Mouse (Mus musculus) heart, embryonic 12.5 days (tissue): ENCODE measurements around the gene Malsu1. TPM values are rescaled to one million over a fixed set of nuclear protein-coding genes. Genes with fewer than 3 reads are reported as not detected.

ENCODE experiments used
- ATAC-seq: fragments of 200-750 bp; cut with Nextera tagmentation; 2 replicates; pipeline ENCODE4 v1.8.0; 2017; ENCODE audit warnings: moderate TSS enrichment, moderate library complexity; ENCODE audit not compliant: insufficient number of reproducible peaks, low FRiP score
- H3K27ac ChIP-seq: fragments of 300-500 bp; sonication (generic); 2 replicates; pipeline ENCODE4 v1.5.1; 2016; ENCODE audit warnings: mild to moderate bottlenecking, moderate library complexity; ENCODE audit not compliant: poor library complexity, severe bottlenecking
- H3K27me3 ChIP-seq: fragments of 300-500 bp; sonication (generic); replicated peaks from 2 replicates; pipeline ENCODE4 v1.6.1; 2016; ENCODE audit warnings: mild to moderate bottlenecking, moderate library complexity
- H3K36me3 ChIP-seq: fragments of 300-500 bp; sonication (generic); 2 replicates; pipeline ENCODE4 v1.6.1; 2016; ENCODE audit warnings: mild to moderate bottlenecking, moderate library complexity
- H3K4me1 ChIP-seq: fragments of 300-500 bp; sonication (generic); replicated peaks from 2 replicates; pipeline ENCODE4 v1.6.1; 2016; ENCODE audit warnings: mild to moderate bottlenecking
- H3K4me2 ChIP-seq: fragments of 300-500 bp; sonication (generic); 2 replicates; pipeline ENCODE4 v1.6.1; 2016; ENCODE audit warnings: mild to moderate bottlenecking, moderate library complexity
- H3K4me3 ChIP-seq: fragments of 300-500 bp; sonication (generic); 2 replicates; pipeline ENCODE4 v1.5.1; 2016; ENCODE audit warnings: mild to moderate bottlenecking
- H3K9ac ChIP-seq: fragments of 300-500 bp; sonication (generic); 2 replicates; pipeline ENCODE4 v1.6.1; 2016; ENCODE audit warnings: mild to moderate bottlenecking, moderate library complexity
- H3K9me3 ChIP-seq: fragments of 300-500 bp; sonication (generic); replicated peaks from 2 replicates; pipeline ENCODE4 v1.6.1; 2016; ENCODE audit warnings: mild to moderate bottlenecking, moderate library complexity
- WGBS: fragments of 180-500 bp; shearing (Covaris S2); methylation state at CpG from one replicate; pipeline ENCODE4 v1.1.7; 2016; 5-methylcytosine and 5-hydroxymethylcytosine counted together
- polyA plus RNA-seq: library from polyadenylated mRNA; unstranded; fragments of >200 nt; fragmentation: Nextera tagmentation; extraction: Ambion mirVana; gene quantifications from 2 replicates; pipeline ENCODE4 v1.2.1, GENCODE M21; 2016

Gene Malsu1
- polyA plus RNA-seq, 1 experiment from 2014 or later: 67.0 TPM

DNA sequence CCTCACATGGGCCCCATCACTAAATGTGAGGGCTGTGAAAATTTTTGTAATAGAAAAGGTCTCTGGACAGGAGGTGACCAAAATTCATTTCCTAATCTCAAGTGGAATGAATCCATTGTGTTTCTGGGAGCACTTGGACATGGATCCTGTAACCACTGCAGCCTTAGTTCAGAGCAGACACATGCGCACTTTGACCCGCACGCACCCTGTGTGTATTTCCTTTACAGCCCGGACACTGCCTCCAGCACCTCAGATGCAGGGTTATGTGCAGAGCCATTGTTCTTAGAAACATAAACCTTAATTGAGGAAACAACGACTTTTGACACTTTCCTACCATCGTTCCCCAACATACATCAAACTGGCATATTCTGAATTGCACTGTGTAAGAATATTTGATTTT lies 40.9 kb downstream of the Malsu1 start:
- Histone ChIP-seq H3K4me2 (no peak overlapping the region), H3K9ac (no peak overlapping the region), H3K4me3 (no peak overlapping the region), H3K27me3 (no peaks in the 10 kb centered on the region), H3K9me3 (no peaks in the 10 kb centered on the region), H3K36me3 (peaks cover 32% of the 10 kb centered on the region), H3K4me1 (peaks cover 27% of the 10 kb centered on the region), H3K27ac (no peak overlapping the region)
- 88% methylated on average over 6 of the region's 6 CpGs for WGBS
- no peak for ATAC-seq

GRCm38 (mm10) chr6:49115550-49115949 lies 42.0 kb downstream of the Malsu1 start:
- no peak overlapping the region for H3K9ac ChIP-seq
- peaks cover 19% of the 10 kb centered on the region for H3K4me1 ChIP-seq
- ATAC-seq: no peak
- no peak overlapping the region for H3K4me3 ChIP-seq
- 67% methylated on average over 5 of the region's 5 CpGs for WGBS
- H3K27me3 ChIP-seq: no peaks in the 10 kb centered on the region
- H3K4me2 ChIP-seq: no peak overlapping the region
- H3K9me3 ChIP-seq: no peaks in the 10 kb centered on the region
- H3K36me3 ChIP-seq: peaks cover 30% of the 10 kb centered on the region
- no peak overlapping the region for H3K27ac ChIP-seq

DNA sequence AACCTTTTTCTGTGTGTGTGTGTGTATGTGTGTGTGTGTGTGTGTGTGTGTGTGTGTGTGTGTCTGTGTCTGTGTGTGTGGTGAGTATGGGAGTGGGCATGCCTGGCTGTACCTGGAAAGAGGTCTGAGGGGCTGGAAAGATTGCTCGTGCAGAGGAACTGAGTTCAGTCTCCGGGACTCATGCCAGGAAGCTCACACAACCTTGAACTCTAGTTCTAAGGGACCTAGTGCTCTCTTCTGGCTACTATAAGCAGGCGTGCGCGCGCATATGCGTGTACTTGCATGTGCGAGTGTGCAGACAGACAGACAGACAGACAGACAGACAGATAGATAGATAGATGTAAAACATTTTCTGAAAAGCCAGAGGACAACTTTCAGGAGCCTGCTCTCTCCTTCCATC lies 42.6 kb downstream of the Malsu1 start:
- Histone ChIP-seq H3K4me1 (peaks cover 12% of the 10 kb centered on the region), H3K4me3 (no peak overlapping the region), H3K27me3 (no peaks in the 10 kb centered on the region), H3K9ac (no peak overlapping the region), H3K4me2 (no peak overlapping the region), H3K36me3 (peaks cover 32% of the 10 kb centered on the region), H3K27ac (no peak overlapping the region), H3K9me3 (no peaks in the 10 kb centered on the region)
- 87% methylated on average over 8 of the region's 8 CpGs for WGBS
- ATAC-seq: no peak

DNA sequence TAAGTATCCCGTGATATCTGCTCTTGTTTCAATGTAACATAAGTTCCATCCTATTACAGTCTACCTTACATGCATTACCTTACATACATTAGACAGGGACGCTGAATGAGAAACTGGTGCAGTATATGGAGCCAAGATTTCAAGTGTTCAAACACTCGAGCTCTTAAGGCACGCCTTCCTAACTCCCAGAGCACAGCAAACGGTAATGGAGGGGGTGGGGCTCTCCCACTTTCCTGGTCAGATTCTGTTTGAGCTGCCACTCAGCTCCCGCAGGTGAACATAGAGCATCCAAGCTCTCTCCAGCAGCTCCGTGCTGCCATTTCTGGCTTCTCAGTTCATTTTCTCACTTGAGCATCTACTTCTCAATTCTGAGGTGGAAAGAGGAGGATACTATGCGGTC lies 44.9 kb downstream of the Malsu1 start:
- Histone ChIP-seq H3K4me2 (no peak overlapping the region), H3K9me3 (0 out of 2 replicates have a peak, but pooled peaks cover 4% of the 10 kb centered on the region), H3K36me3 (peaks cover 44% of the 10 kb centered on the region), H3K9ac (no peak overlapping the region), H3K27ac (no peak overlapping the region), H3K4me3 (no peak overlapping the region), H3K4me1 (peaks cover 9% of the 10 kb centered on the region), H3K27me3 (no peaks in the 10 kb centered on the region)
- 75% methylated on average over 8 of the region's 8 CpGs for WGBS
- ATAC-seq: no peak

GRCm38 (mm10) chr6:49119462-49120135 lies 46.0 kb downstream of the Malsu1 start:
- WGBS: 85% methylated on average over 1 of the region's 1 CpGs
- H3K9ac ChIP-seq: no peak overlapping the region
- H3K4me2 ChIP-seq: no peak overlapping the region
- no peaks in the 10 kb centered on the region for H3K27me3 ChIP-seq
- H3K36me3 ChIP-seq: peaks cover 36% of the 10 kb centered on the region
- ATAC-seq: no peak
- no peak overlapping the region for H3K4me3 ChIP-seq
- H3K27ac ChIP-seq: no peak overlapping the region
- H3K4me1 ChIP-seq: peaks cover 9% of the 10 kb centered on the region
- H3K9me3 ChIP-seq: 0 out of 2 replicates have a peak, but pooled peaks cover 4% of the 10 kb centered on the region

DNA sequence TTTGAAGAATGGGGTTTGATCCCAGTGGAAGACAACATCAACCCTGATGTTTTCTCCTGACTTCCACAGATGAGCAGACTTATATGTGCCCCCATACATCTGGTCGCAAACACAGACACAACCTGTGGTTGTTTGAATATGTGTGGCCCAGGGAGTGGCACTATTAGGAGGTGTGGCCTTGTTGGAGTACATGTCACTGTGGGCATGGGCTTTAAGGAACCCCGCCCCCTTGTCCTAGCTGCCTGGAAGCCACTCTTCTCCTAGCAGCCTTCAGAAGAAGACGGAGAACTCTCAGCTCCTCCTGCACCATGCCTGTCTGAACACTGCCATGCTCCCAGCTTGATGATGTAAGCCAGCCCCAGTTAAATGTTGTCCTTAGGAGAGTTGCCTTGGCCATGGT lies 46.8 kb downstream of the Malsu1 start:
- H3K4me1 ChIP-seq: peaks cover 9% of the 10 kb centered on the region
- 91% methylated on average over 3 of the region's 3 CpGs for WGBS
- 0 out of 2 replicates have a peak, but pooled peaks cover 4% of the 10 kb centered on the region for H3K9me3 ChIP-seq
- no peaks in the 10 kb centered on the region for H3K27me3 ChIP-seq
- no peak overlapping the region for H3K27ac ChIP-seq
- peaks cover 35% of the 10 kb centered on the region for H3K36me3 ChIP-seq
- H3K4me2 ChIP-seq: no peak overlapping the region
- H3K9ac ChIP-seq: no peak overlapping the region
- ATAC-seq: no peak
- no peak overlapping the region for H3K4me3 ChIP-seq

DNA sequence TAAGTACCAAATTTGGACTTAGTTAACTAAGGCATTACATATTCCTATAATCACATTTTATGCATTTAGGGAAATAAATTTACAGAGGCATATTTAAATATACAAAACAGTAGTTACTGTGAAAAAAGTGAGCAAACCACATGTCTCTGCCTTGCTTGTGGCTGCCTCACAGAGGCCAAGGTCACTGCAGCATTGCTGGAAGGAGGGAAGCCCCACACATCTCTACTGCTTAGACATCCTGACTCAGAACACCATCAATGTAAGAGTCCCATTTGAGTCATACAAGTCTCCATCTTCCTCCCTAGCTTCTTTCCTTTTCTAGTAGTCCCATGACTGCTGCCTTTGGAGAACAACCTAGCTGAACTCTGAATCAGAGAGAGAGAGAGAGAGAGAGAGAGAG lies 56.7 kb downstream of the Malsu1 start:
- no peak overlapping the region for H3K4me2 ChIP-seq
- ATAC-seq: no peak

GRCm38 (mm10) chr6:49131855-49132254 lies 58.3 kb downstream of the Malsu1 start:
- Histone ChIP-seq H3K9me3 (no peaks in the 10 kb centered on the region), H3K4me2 (no peak overlapping the region), H3K4me1 (peaks cover 24% of the 10 kb centered on the region), H3K36me3 (peaks cover 16% of the 10 kb centered on the region), H3K9ac (no peak overlapping the region), H3K27me3 (no peaks in the 10 kb centered on the region), H3K27ac (no peak overlapping the region), H3K4me3 (no peak overlapping the region)
- no peak for ATAC-seq
- 87% methylated on average over 9 of the region's 9 CpGs for WGBS

More for the DNA sequence above, 56.7 kb downstream of the Malsu1 start:
- H3K9ac ChIP-seq: no peak overlapping the region
- H3K4me1 ChIP-seq: peaks cover 14% of the 10 kb centered on the region
- H3K27me3 ChIP-seq: no peaks in the 10 kb centered on the region
- peaks cover 21% of the 10 kb centered on the region for H3K36me3 ChIP-seq
- H3K4me3 ChIP-seq: no peak overlapping the region
- H3K27ac ChIP-seq: no peak overlapping the region
- no peaks in the 10 kb centered on the region for H3K9me3 ChIP-seq

DNA sequence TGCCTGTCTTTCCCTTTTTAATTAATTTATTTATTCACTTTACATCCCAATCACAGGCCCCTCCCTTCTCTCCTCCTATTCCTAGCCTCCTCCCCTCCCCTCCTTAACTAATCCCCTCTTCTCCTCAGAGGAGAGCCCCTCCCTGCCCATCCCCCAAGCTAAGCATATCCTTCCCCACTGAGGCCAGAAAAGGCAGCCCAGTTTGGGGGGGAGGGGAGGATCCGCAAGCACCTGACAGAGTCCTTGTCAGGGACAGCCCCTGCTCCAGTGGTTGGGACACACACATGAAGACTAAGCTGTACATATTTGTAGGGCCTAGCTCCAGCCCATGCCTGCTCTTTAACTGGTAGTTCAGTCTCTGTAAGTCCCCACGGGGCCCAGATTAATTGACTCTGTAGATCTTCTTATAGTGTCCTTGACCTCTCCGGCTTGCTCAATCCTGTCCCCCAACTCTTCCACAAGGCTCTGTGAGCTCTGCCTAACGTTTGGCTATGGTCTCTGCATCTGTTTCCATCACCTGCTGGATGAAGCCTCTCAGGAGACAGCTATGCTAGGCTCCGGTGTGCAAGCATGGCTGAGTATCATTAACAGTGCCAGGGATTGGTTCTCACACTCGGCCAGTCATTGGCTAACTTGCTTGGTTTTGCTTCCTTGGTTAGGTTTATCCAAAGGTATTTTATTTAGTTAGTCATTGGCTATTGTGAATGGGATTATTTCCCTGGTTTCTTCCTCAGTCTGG lies 58.9 kb downstream of the Malsu1 start:
- ATAC-seq: no peak
- H3K4me2 ChIP-seq: no peak overlapping the region
- no peaks in the 10 kb centered on the region for H3K27me3 ChIP-seq
- no peak overlapping the region for H3K4me3 ChIP-seq
- H3K4me1 ChIP-seq: peaks cover 24% of the 10 kb centered on the region
- WGBS: 60% methylated on average over 6 of the region's 6 CpGs
- peaks cover 16% of the 10 kb centered on the region for H3K36me3 ChIP-seq
- no peaks in the 10 kb centered on the region for H3K9me3 ChIP-seq
- no peak overlapping the region for H3K27ac ChIP-seq
- H3K9ac ChIP-seq: no peak overlapping the region
